Mouse (Mus musculus) intestine, postnatal 0 days (tissue): ENCODE measurements around the gene Amt. TPM values are rescaled to one million over a fixed set of nuclear protein-coding genes. Genes with fewer than 3 reads are reported as not detected.

Source experiments
- ATAC-seq: fragments of 200-750 bp; cut with Nextera tagmentation; 2 replicates; pipeline ENCODE4 v1.8.0; 2017; ENCODE audit warnings: mild to moderate bottlenecking, moderate TSS enrichment, moderate library complexity
- H3K27ac ChIP-seq: fragments of 300-500 bp; sonication (generic); 2 replicates; pipeline ENCODE4 v1.5.1; 2014; ENCODE audit warnings: mild to moderate bottlenecking, low read depth, low read length, moderate library complexity
- H3K27me3 ChIP-seq: fragments of 300-500 bp; sonication (generic); replicated peaks from 2 replicates; pipeline ENCODE4 v1.6.1; 2014; ENCODE audit warnings: low read length, mixed read lengths; ENCODE audit not compliant: control insufficient read depth, insufficient read depth
- H3K36me3 ChIP-seq: fragments of 300-500 bp; sonication (generic); 2 replicates; pipeline ENCODE4 v1.6.1; 2014; ENCODE audit warnings: mild to moderate bottlenecking, moderate library complexity; ENCODE audit not compliant: control insufficient read depth, insufficient read depth
- H3K4me1 ChIP-seq: fragments of 300-500 bp; sonication (generic); replicated peaks from 2 replicates; pipeline ENCODE4 v1.6.1; 2014; ENCODE audit warnings: antibody characterized with exemption, low read length, mixed read lengths; ENCODE audit not compliant: control insufficient read depth, insufficient read depth
- H3K4me2 ChIP-seq: fragments of 300-500 bp; sonication (generic); replicated peaks from 2 replicates; pipeline ENCODE4 v1.6.1; 2014; ENCODE audit warnings: low read depth, mild to moderate bottlenecking, moderate library complexity
- H3K4me3 ChIP-seq: fragments of 300-500 bp; sonication (generic); 2 replicates; pipeline ENCODE4 v1.5.1; 2014; ENCODE audit warnings: low read depth, low read length
- H3K9ac ChIP-seq: fragments of 300-500 bp; sonication (generic); 2 replicates; pipeline ENCODE4 v1.6.1; 2014; ENCODE audit warnings: mild to moderate bottlenecking, low read depth, low read length
- H3K9me3 ChIP-seq: fragments of 300-500 bp; sonication (generic); 2 replicates; pipeline ENCODE4 v1.6.1; 2016; ENCODE audit warnings: mixed run types; ENCODE audit not compliant: control insufficient read depth
- CTCF ChIP-seq: sonication (generic); IDR thresholded peaks from 2 replicates; pipeline ENCODE4 v1.5.1; 2016; ENCODE audit warnings: low read depth, mild to moderate bottlenecking, control low read depth, antibody characterized with exemption, moderate library complexity
- WGBS: fragments of 180-500 bp; shearing (Covaris S2); extraction: QIAGEN DNeasy Blood & Tissue Kit; methylation state at CpG from one replicate; pipeline ENCODE4 v1.1.7; 2014; 5-methylcytosine and 5-hydroxymethylcytosine counted together
- polyA plus RNA-seq: library from polyadenylated mRNA; unstranded; fragments of >200 nt; fragmentation: Nextera tagmentation; extraction: Ambion mirVana; gene quantifications from 2 replicates; pipeline ENCODE4 v1.2.1, GENCODE M21; 2015

The Amt gene
- polyA plus RNA-seq, 1 experiment from 2014 or later: 4.8 TPM

GRCm38 (mm10) chr9:108347024-108347423 lies 50.4 kb downstream of the Amt start:
- H3K9ac ChIP-seq: peak overlapping the region; percentile 63
- ATAC-seq: no peak
- H3K4me1 ChIP-seq: peaks cover 3% of the 10 kb centered on the region
- peak overlapping the region; percentile 79 for H3K4me2 ChIP-seq
- peak overlapping the region; percentile 90 for H3K27ac ChIP-seq
- WGBS: 4% methylated on average over 11 of the region's 11 CpGs
- H3K27me3 ChIP-seq: no peaks in the 10 kb centered on the region
- peak overlapping the region; percentile 68 for H3K4me3 ChIP-seq
- no peak for TF ChIP-seq CTCF
- H3K9me3 ChIP-seq: no peaks in the 10 kb centered on the region
- H3K36me3 ChIP-seq: peaks cover 14% of the 10 kb centered on the region

GRCm38 (mm10) chr9:108347540-108348289 lies 51.1 kb downstream of the Amt start, which contains the start of gene Usp4:
TSS of gene Usp4 (plus strand) at chr9:108347853.
- peak within 1 kb of the TSS; percentile 79 for H3K4me2 ChIP-seq
- H3K27me3 ChIP-seq: no peaks in the 10 kb centered on the region
- H3K36me3 ChIP-seq: peaks cover 21% of the 10 kb centered on the region
- no peaks in the 10 kb centered on the region for H3K9me3 ChIP-seq
- ATAC-seq: peak; percentile 91
- WGBS: under 1% methylated on average over 74 of the region's 75 CpGs
- 0 out of 2 replicates have a peak, but pooled peaks have one; percentile 25 for TF ChIP-seq CTCF
- H3K9ac ChIP-seq: peak within 1 kb of the TSS; percentile 63
- peak within 1 kb of the TSS; percentile 68 for H3K4me3 ChIP-seq
- H3K4me1 ChIP-seq: no peaks in the 10 kb centered on the region
- peak within 1 kb of the TSS; percentile 90 for H3K27ac ChIP-seq

GRCm38 (mm10) chr9:108348290-108348680 lies 51.6 kb downstream of the Amt start:
- Histone ChIP-seq H3K27ac (peak overlapping the region; percentile 90), H3K9me3 (no peaks in the 10 kb centered on the region), H3K9ac (peak overlapping the region; percentile 63), H3K27me3 (no peaks in the 10 kb centered on the region), H3K36me3 (peaks cover 26% of the 10 kb centered on the region), H3K4me2 (peak overlapping the region; percentile 79), H3K4me3 (peak overlapping the region; percentile 68), H3K4me1 (no peaks in the 10 kb centered on the region)
- WGBS: 2% methylated on average over 14 of the region's 14 CpGs
- no peak for TF ChIP-seq CTCF
- ATAC-seq: no peak

- Histone ChIP-seq H3K4me3 (no peak overlapping the region), H3K4me1 (no peaks in the 10 kb centered on the region), H3K9me3 (no peaks in the 10 kb centered on the region), H3K9ac (no peak overlapping the region), H3K27me3 (no peaks in the 10 kb centered on the region), H3K36me3 (peaks cover 41% of the 10 kb centered on the region), H3K27ac (no peak overlapping the region), H3K4me2 (no peak overlapping the region)
- 90% methylated on average over 3 of the region's 4 CpGs for WGBS
- no peak for ATAC-seq
- TF ChIP-seq CTCF: no peak
Measured at GRCm38 (mm10) chr9:108349727-108350126, 53.1 kb downstream of the Amt start.

Other genes with a start within 250 kb of the Amt start
- gene Gmppb, start 247.6 kb upstream of the Amt start, polyA plus RNA-seq: 146 and 154 TPM in 2 replicates
- gene Amigo3, start 243.7 kb upstream of the Amt start, polyA plus RNA-seq: 4.4 and 4.8 TPM in 2 replicates
- gene Mst1, start 216.4 kb upstream of the Amt start, polyA plus RNA-seq: 0.78 and 0.84 TPM in 2 replicates
- 17.2 and 18.2 TPM in 2 replicates for gene Rnf123, start 213.5 kb upstream of the Amt start, polyA plus RNA-seq
- 82.6 and 98.4 TPM in 2 replicates for gene Apeh, start 202.2 kb upstream of the Amt start, polyA plus RNA-seq
- gene Bsn, start 106.5 kb upstream of the Amt start, polyA plus RNA-seq: 1.6 and 1.9 TPM in 2 replicates
- gene Dag1, start 32.9 kb upstream of the Amt start, polyA plus RNA-seq: 42.9 and 44.6 TPM in 2 replicates
- 12.4 and 15.6 TPM in 2 replicates for gene Nicn1, start 6.4 kb upstream of the Amt start, polyA plus RNA-seq
- gene Rhoa, start 9.3 kb downstream of the Amt start, polyA plus RNA-seq: 313 and 315 TPM in 2 replicates
- gene Tcta, start 9.3 kb downstream of the Amt start, polyA plus RNA-seq: 48.6 and 50.4 TPM in 2 replicates
- 997 and 1,037 TPM in 2 replicates for gene Gpx1, start 42.0 kb downstream of the Amt start, polyA plus RNA-seq
- gene Usp4, start 51.0 kb downstream of the Amt start, polyA plus RNA-seq: 44.9 and 45.2 TPM in 2 replicates
- 0.14 TPM in 1 of 2 replicates, not detected in the other for gene 1700102P08Rik, start 96.0 kb downstream of the Amt start, polyA plus RNA-seq
- gene Ccdc36, start 131.6 kb downstream of the Amt start, polyA plus RNA-seq: 0.29 TPM in 2 replicates
- gene BC048562, start 139.6 kb downstream of the Amt start, polyA plus RNA-seq: not detected in 2 replicates
- 29.4 and 30.2 TPM in 2 replicates for gene Ccdc71, start 163.7 kb downstream of the Amt start, polyA plus RNA-seq
- 24.2 and 24.8 TPM in 2 replicates for gene Klhdc8b, start 164.7 kb downstream of the Amt start, polyA plus RNA-seq
- 8.9 and 10.1 TPM in 2 replicates for gene Lamb2, start 182.9 kb downstream of the Amt start, polyA plus RNA-seq
- 17.2 and 17.6 TPM in 2 replicates for gene Usp19, start 193.7 kb downstream of the Amt start, polyA plus RNA-seq
- gene Qars, start 210.9 kb downstream of the Amt start, polyA plus RNA-seq: 66.4 and 74.7 TPM in 2 replicates
- 46.8 and 48.7 TPM in 2 replicates for gene Qrich1, start 220.0 kb downstream of the Amt start, polyA plus RNA-seq